Mouse (Mus musculus): Measurements from ENCODE around the gene Akr1c6. TPM values are rescaled to one million over a fixed set of nuclear protein-coding genes. Genes with fewer than 3 reads are reported as not detected.
"Not testable (repeated sequence)": the region's sequence is repeated elsewhere in the genome, so short reads cannot be mapped to it uniquely, and the experiment has no call there.

Akr1c6 gene
- not detected in 2 replicates for polyA plus RNA-seq (2012; rRNA removed)
- not detected in 2 replicates for polyA plus RNA-seq (2014; fragmentation: Nextera tagmentation; extraction: Ambion mirVana)

DNA sequence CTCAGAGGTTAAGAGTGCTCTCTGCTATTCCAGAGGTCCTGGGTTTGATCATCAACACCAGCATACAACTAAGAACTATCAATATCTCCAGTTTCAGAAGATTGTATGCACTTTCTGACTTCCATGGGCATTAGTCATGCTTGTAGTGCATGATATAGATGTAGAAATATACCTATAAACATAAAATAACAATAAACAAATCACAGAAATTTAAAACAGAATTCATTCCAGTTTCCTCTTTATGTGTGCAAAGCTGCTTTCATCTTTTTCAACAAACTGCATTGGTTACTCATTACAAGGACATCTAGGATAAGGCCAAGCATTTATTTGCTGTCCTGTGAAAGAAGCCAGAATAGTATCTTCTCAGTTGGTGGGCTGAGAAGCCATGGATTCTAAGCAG is at the start of gene Akr1c6:
Akr1c6 (plus strand) TSS at position 301 of the 400 bp plus-strand sequence.
- TF ChIP-seq POLR2A (IDR thresholded peaks at IDR 0.05; ENCODE audit: borderline replicate concordance, extremely low read depth, insufficient read depth, insufficient read length), result no peak

DNA sequence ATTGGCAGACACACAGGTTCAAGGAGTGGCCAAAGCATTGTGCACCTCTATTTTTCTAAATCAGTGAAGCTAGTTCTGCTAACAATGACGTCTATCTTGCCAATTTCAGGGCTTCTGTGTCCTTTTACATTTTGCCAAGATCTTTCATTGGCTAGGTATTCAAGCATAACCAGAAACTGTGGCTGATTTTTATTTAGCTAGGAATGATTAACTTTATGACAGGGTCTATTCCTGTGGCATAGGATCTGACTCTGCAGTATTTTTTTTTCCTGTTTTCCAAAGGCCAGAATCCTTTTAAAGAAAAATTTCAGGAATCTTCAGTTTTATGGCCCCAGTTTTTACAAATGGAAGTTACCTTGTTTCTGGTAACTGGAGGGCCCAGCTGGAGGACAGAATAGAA is 49.2 kb upstream of the Akr1c6 start:
- H3K27me3 ChIP-seq (ENCODE audit: control insufficient read depth, insufficient read depth, low read length), result no peaks in the 10 kb centered on the region
- no peak overlapping the region for H3K27ac ChIP-seq (replicated peaks; ENCODE audit: low read depth, low read length)
- DNase-seq (ENCODE audit: low spot score) (no peak), ATAC-seq (ENCODE audit: low FRiP score, low read depth) (no peak)
- no peak overlapping the region for H3K9ac ChIP-seq (ENCODE audit: low read depth, low read length, severe bottlenecking)
- H3K4me3 ChIP-seq (replicated peaks; ENCODE audit: low read length), result no peak overlapping the region
- TF ChIP-seq POLR2A (IDR thresholded peaks at IDR 0.05; ENCODE audit: borderline replicate concordance, extremely low read depth, insufficient read depth, insufficient read length), result no peak
- WGBS, result 53% methylated on average over 1 of the region's 1 CpGs
- no peaks in the 10 kb centered on the region for H3K4me1 ChIP-seq (ENCODE audit: control insufficient read depth, insufficient read depth, low read length)
- H3K9me3 ChIP-seq (ENCODE audit: control insufficient read depth, low read length), result no peaks in the 10 kb centered on the region
- H3K4me2 ChIP-seq (replicated peaks; ENCODE audit: low read depth, low read length, severe bottlenecking), result no peak overlapping the region
- H3K36me3 ChIP-seq (ENCODE audit: control insufficient read depth, insufficient read depth, low read length), result no peaks in the 10 kb centered on the region

More for the DNA sequence above, at the start of gene Akr1c6:
- no peaks in the 10 kb centered on the region for H3K4me1 ChIP-seq (ENCODE audit: control insufficient read depth, insufficient read depth, low read length)
- no peaks in the 10 kb centered on the region for H3K9me3 ChIP-seq (ENCODE audit: control insufficient read depth, low read length)
- H3K27ac ChIP-seq (replicated peaks; ENCODE audit: low read depth, low read length), result no peak within 1 kb of the TSS
- ATAC-seq (ENCODE audit: low FRiP score, low read depth), result no peak
- no peak for DNase-seq (ENCODE audit: low spot score)
- H3K36me3 ChIP-seq (ENCODE audit: control insufficient read depth, insufficient read depth, low read length), result no peaks in the 10 kb centered on the region
- H3K4me3 ChIP-seq (replicated peaks; ENCODE audit: low read length), result no peak within 1 kb of the TSS
- H3K4me2 ChIP-seq (replicated peaks; ENCODE audit: low read depth, low read length, severe bottlenecking), result no peak within 1 kb of the TSS
- no peak within 1 kb of the TSS for H3K9ac ChIP-seq (ENCODE audit: low read depth, low read length, severe bottlenecking)
- H3K27me3 ChIP-seq (ENCODE audit: control insufficient read depth, insufficient read depth, low read length), result no peaks in the 10 kb centered on the region

DNA sequence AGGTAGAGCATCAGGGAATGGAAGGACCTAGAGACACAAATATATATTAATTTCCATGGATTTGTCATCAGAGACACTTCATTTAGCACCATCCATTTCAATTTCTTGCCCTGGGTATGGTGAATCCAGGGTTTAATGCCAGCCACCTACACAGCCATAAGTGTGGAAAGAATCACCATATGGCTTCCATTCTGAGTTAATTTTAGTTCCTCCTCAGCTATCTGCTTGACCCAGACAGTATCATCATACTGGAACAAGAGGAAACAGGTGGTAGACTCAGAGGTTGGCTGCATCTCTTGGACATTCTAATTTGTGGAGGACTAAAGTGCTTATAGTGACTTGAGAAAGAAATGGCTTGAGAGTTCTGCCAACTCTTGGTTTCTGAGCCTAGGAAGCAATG is 48.6 kb upstream of the Akr1c6 start:
- TF ChIP-seq POLR2A (IDR thresholded peaks at IDR 0.05; ENCODE audit: borderline replicate concordance, extremely low read depth, insufficient read depth, insufficient read length), result no peak
- ATAC-seq (ENCODE audit: low FRiP score, low read depth) (no peak), DNase-seq (ENCODE audit: low spot score) (no peak)
- Histone ChIP-seq H3K4me2 (replicated peaks; ENCODE audit: low read depth, low read length, severe bottlenecking) (no peak overlapping the region), H3K36me3 (ENCODE audit: control insufficient read depth, insufficient read depth, low read length) (no peaks in the 10 kb centered on the region), H3K27me3 (ENCODE audit: control insufficient read depth, insufficient read depth, low read length) (no peaks in the 10 kb centered on the region), H3K9me3 (ENCODE audit: control insufficient read depth, low read length) (no peaks in the 10 kb centered on the region), H3K9ac (ENCODE audit: low read depth, low read length, severe bottlenecking) (no peak overlapping the region), H3K27ac (replicated peaks; ENCODE audit: low read depth, low read length) (no peak overlapping the region), H3K4me1 (ENCODE audit: control insufficient read depth, insufficient read depth, low read length) (no peaks in the 10 kb centered on the region), H3K4me3 (replicated peaks; ENCODE audit: low read length) (no peak overlapping the region)

DNA sequence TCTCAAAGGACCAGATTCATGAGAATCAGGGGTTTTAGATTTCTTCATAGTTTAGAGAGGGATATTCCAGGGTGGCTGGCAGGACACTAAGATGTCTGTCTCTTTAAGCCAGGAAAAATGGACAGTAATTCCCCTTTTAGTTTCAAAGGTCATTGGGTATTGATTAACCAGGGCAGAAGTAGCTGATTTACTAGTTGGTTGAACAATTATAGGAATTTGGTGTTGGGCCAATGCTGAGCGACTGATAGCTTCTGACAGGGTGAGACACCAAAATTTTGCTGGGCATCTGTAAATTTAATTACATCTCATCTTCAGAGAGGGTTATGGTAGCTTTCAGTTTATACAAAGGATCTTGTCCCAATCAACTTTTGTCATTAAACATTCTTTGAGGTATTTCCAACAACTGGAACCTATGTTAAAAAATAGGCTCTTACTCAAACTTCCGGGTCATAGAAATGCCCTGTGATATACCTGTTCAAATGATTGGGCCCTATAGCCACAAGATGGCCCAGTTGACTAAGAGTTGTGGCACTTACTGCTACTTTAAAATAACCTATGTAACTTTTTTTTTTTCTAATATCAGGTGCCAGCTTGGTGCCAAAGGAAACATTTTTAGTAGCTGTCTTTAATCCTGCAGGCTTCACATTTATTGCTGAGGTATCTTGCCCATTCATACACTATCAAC is 45.2 kb upstream of the Akr1c6 start:
- H3K4me1 ChIP-seq (ENCODE audit: control insufficient read depth, insufficient read depth, low read length), result no peaks in the 10 kb centered on the region
- no peak for TF ChIP-seq POLR2A (IDR thresholded peaks at IDR 0.05; ENCODE audit: borderline replicate concordance, extremely low read depth, insufficient read depth, insufficient read length)

DNA sequence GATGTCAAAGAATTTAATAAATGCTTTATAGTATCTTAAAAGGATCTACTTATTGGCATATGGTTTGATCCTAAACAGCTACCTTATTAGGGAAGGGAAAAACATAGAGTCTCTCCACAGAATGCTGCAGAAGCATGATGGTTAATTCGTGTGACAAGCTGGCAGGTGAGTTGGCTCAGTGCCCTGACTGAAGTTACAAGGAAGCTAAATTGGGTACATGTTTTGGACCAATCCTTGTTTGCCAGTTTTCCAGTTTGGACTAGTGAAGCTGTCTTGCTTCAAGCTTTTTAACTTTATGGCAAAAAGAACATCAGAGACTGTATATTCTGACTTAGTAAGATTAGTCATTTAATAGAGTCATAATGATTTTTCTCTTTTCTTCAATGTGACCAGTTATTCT is 33.7 kb upstream of the Akr1c6 start:
- WGBS, result 61% methylated on average over 1 of the region's 1 CpGs
- H3K9me3 ChIP-seq (ENCODE audit: control insufficient read depth, low read length); H3K9ac ChIP-seq (ENCODE audit: low read depth, low read length, severe bottlenecking); H3K4me3 ChIP-seq (replicated peaks; ENCODE audit: low read length); H3K36me3 ChIP-seq (ENCODE audit: control insufficient read depth, insufficient read depth, low read length); ATAC-seq (ENCODE audit: low FRiP score, low read depth); DNase-seq (ENCODE audit: low spot score); H3K27ac ChIP-seq (replicated peaks; ENCODE audit: low read depth, low read length); H3K27me3 ChIP-seq (ENCODE audit: control insufficient read depth, insufficient read depth, low read length); H3K4me2 ChIP-seq (replicated peaks; ENCODE audit: low read depth, low read length, severe bottlenecking); H3K4me1 ChIP-seq (ENCODE audit: control insufficient read depth, insufficient read depth, low read length): not testable (repeated sequence)

More for the DNA sequence above, 45.2 kb upstream of the Akr1c6 start:
- Histone ChIP-seq H3K27me3 (ENCODE audit: control insufficient read depth, insufficient read depth, low read length) (no peaks in the 10 kb centered on the region), H3K4me3 (replicated peaks; ENCODE audit: low read length) (no peak overlapping the region), H3K27ac (replicated peaks; ENCODE audit: low read depth, low read length) (no peak overlapping the region), H3K9me3 (ENCODE audit: control insufficient read depth, low read length) (no peaks in the 10 kb centered on the region), H3K36me3 (ENCODE audit: control insufficient read depth, insufficient read depth, low read length) (no peaks in the 10 kb centered on the region), H3K9ac (ENCODE audit: low read depth, low read length, severe bottlenecking) (no peak overlapping the region), H3K4me2 (replicated peaks; ENCODE audit: low read depth, low read length, severe bottlenecking) (no peak overlapping the region)
- DNase-seq (ENCODE audit: low spot score), result no peak
- WGBS, result 87% methylated on average over 2 of the region's 2 CpGs
- no peak for ATAC-seq (ENCODE audit: low FRiP score, low read depth)

Data from limb, embryonic 14.5 days (tissue).